Mouse (Mus musculus) olfactory bulb, adult 2 months (tissue): Measurements from ENCODE around the gene Slc2a5.

Source experiments
- CTCF ChIP-seq: fragments of 200-500 bp; IDR thresholded peaks from 2 replicates; pipeline ENCODE4 v1.5.1; 2012; ENCODE audit warnings: low read depth, mild to moderate bottlenecking, low read length, moderate library complexity; ENCODE audit not compliant: insufficient read depth
- POLR2A ChIP-seq: fragments of 200-500 bp; IDR thresholded peaks from 2 replicates; pipeline ENCODE4 v1.6.1; 2012; ENCODE audit warnings: mild to moderate bottlenecking, low read depth, low read length, moderate library complexity; ENCODE audit not compliant: insufficient read depth

DNA sequence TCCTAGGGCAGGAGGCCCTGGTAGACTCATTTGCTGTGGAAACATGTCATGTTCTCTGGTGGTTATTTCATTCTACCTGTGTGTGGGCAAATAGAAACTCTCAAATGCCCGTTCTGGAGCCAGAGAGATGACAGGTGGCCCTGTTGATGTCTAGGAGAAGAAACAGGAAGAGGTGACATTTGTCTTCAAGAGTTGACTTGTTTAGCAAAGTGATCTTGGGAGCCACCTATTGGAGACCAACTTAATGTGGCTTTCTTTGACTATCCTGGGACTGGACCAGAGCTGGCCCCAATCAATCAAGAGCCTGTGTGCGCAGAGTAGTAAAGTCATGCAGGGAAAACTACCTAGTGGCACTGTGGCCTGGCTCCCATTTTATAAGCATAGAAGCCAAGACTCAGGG is 40.4 kb downstream of the Slc2a5 start:
- TF ChIP-seq CTCF (no peak), POLR2A (no peak)
